In genomic region chr5:23674829-23675498, GRCm38 (mm10) we compare ENCODE assay signal across 8 mouse cellular contexts. TPM values are rescaled to one million over a fixed set of nuclear protein-coding genes. Genes with fewer than 3 reads are reported as not detected.
A peak's percentile ranks its signal among the peaks of the same experiment; 100 is the strongest.
DNase-seq lines count a peak whose midpoint lies in the region; ATAC-seq and TF ChIP-seq lines count a peak whose summit lies in the region.

No protein-coding gene starts in this region.

- no peak for TF ChIP-seq POLR2A in CH12.LX (IDR thresholded peaks at IDR 0.05; ENCODE audit: low read depth, low read length)
- no peak for TF ChIP-seq POLR2A in olfactory bulb, adult 2 months (IDR thresholded peaks at IDR 0.05; ENCODE audit: insufficient read depth, low read depth, low read length)
- no peak for TF ChIP-seq POLR2A in thymus, adult 2 months (IDR thresholded peaks at IDR 0.05; ENCODE audit: control insufficient read depth, extremely low read depth, insufficient read depth, low read length, poor library complexity)

- peak; percentile 43 for TF ChIP-seq RAD21 in CH12.LX (IDR thresholded peaks at IDR 0.05; ENCODE audit: low read depth, low read length)

- ATAC-seq in forebrain, embryonic 13.5 days = peak; percentile 76
- peak; percentile 64 for ATAC-seq in lung, embryonic 14.5 days (ENCODE audit: insufficient read depth)

- no peak for TF ChIP-seq EP300 in CH12.LX (IDR thresholded peaks at IDR 0.05; ENCODE audit: low read length)

- TF ChIP-seq CTCF in CH12.LX (conservative IDR thresholded peaks at IDR 0.05 in 1 of 2, IDR thresholded peaks at IDR 0.05 in 1 of 2; ENCODE audit: low read depth in 2 of 2, low read length in 2 of 2) = peak in 1 of 2 experiments; percentile 60; a peak in 2 of 4 replicates
- peak; percentile 33; the same call in 1 of the 2 replicates for TF ChIP-seq CTCF in lung, embryonic 14.5 days (IDR thresholded peaks at IDR 0.05; ENCODE audit: low read depth)
- 0 out of 2 replicates have a peak, but pooled peaks have one; percentile 23 for TF ChIP-seq CTCF in olfactory bulb, adult 2 months (IDR thresholded peaks at IDR 0.05; ENCODE audit: insufficient read depth, low read depth, low read length)
- peak; percentile 41; the same call in 1 of the 2 replicates for TF ChIP-seq CTCF in thymus, adult 2 months (IDR thresholded peaks at IDR 0.05; ENCODE audit: borderline replicate concordance, control insufficient read depth, extremely low read depth, insufficient read depth, low read length, poor library complexity)

- peak overlapping the region; percentile 11; the same call in 1 of the 2 replicates for H3K4me2 ChIP-seq in CH12.LX (ENCODE audit: insufficient read depth, low read depth, poor library complexity, severe bottlenecking)
- H3K4me2 ChIP-seq in forebrain, embryonic 13.5 days = peak overlapping the region; percentile 84
- H3K4me2 ChIP-seq in lung, embryonic 14.5 days = peak overlapping the region; percentile 90

- in situ Hi-C loops in CH12.LX (cut with MboI; ENCODE audit: low pct_ligation_motif_present, low pct_unique_long_range_greater_than_20kb, low sequenced_read_pairs) = no loop called here

- H3K4me3 ChIP-seq in CH12.LX (replicated peaks in 1 of 3; ENCODE audit: low read depth in 2 of 3, low read length in 2 of 3, poor library complexity in 1 of 3) = peak overlapping the region; percentile 65 to 89 (median 88)
- H3K4me3 ChIP-seq in forebrain, embryonic 13.5 days = peak overlapping the region; percentile 90
- peak overlapping the region; percentile 89 for H3K4me3 ChIP-seq in lung, embryonic 14.5 days (ENCODE audit: low read depth, low read length)
- H3K4me3 ChIP-seq in olfactory bulb, adult 2 months (ENCODE audit: insufficient read depth, low read depth, low read length) = peak overlapping the region; percentile 99
- peak overlapping the region; percentile 98 for H3K4me3 ChIP-seq in thymus, adult 2 months (ENCODE audit: control insufficient read depth, insufficient read depth, low read length)

- H3K79me2 ChIP-seq in CH12.LX (replicated peaks; ENCODE audit: control insufficient read depth, extremely low read depth, insufficient read depth, poor library complexity, severe bottlenecking) = no peaks in the 10 kb centered on the region; the same call in 1 of the 2 replicates

- intact Hi-C loops in heart, postnatal 10 days (cut with DNase I) = loop anchor here (5.0 kb wide), 1 partner anchor 82 kb away; no protein-coding TSS in a partner anchor

- no peaks in the 10 kb centered on the region for H3K9me3 ChIP-seq in CH12.LX (replicated peaks; ENCODE audit: low read length)
- H3K9me3 ChIP-seq in forebrain, embryonic 13.5 days (replicated peaks) = no peaks in the 10 kb centered on the region
- no peaks in the 10 kb centered on the region for H3K9me3 ChIP-seq in lung, embryonic 14.5 days (ENCODE audit: low read depth, low read length)

- H3K9ac ChIP-seq in CH12.LX (ENCODE audit: insufficient read depth, low read depth) = peak overlapping the region; percentile 75
- H3K9ac ChIP-seq in forebrain, embryonic 13.5 days = peak overlapping the region; percentile 83
- peak overlapping the region; percentile 80 for H3K9ac ChIP-seq in lung, embryonic 14.5 days

- dilution Hi-C loops in CH12.LX (cut with MboI; ENCODE audit: extremely low pct_ligation_motif_present, extremely low pct_unique_long_range_greater_than_20kb, low sequenced_read_pairs) = no loop called here

- no peak overlapping the region for H3K27ac ChIP-seq in CH12.LX (ENCODE audit: insufficient read depth, low read depth)
- H3K27ac ChIP-seq in forebrain, embryonic 13.5 days = peak overlapping the region; percentile 81
- H3K27ac ChIP-seq in lung, embryonic 14.5 days (ENCODE audit: low read depth) = peak overlapping the region; percentile 58; the same call in 1 of the 2 replicates
- no peak overlapping the region for H3K27ac ChIP-seq in olfactory bulb, adult 2 months (ENCODE audit: insufficient read depth, low read depth, low read length)
- H3K27ac ChIP-seq in thymus, adult 2 months (ENCODE audit: control insufficient read depth, insufficient read depth, low read length) = no peak overlapping the region

- H3K36me3 ChIP-seq in CH12.LX (replicated peaks in 1 of 2; ENCODE audit: control insufficient read depth in 1 of 2, insufficient read depth in 1 of 2, low read length in 1 of 2) = peaks cover 0 to 7% of the 10 kb centered on the region in 2 experiments
- H3K36me3 ChIP-seq in forebrain, embryonic 13.5 days (ENCODE audit: poor library complexity, severe bottlenecking) = no peaks in the 10 kb centered on the region
- H3K36me3 ChIP-seq in lung, embryonic 14.5 days (ENCODE audit: insufficient read depth) = no peaks in the 10 kb centered on the region
- no peaks in the 10 kb centered on the region for H3K36me3 ChIP-seq in thymus, adult 2 months (ENCODE audit: control insufficient read depth, insufficient read depth, low read length)

- no peaks in the 10 kb centered on the region for H3K27me3 ChIP-seq in CH12.LX (replicated peaks)
- no peaks in the 10 kb centered on the region for H3K27me3 ChIP-seq in forebrain, embryonic 13.5 days
- no peaks in the 10 kb centered on the region for H3K27me3 ChIP-seq in lung, embryonic 14.5 days (ENCODE audit: insufficient read depth, low read length)
- H3K27me3 ChIP-seq in thymus, adult 2 months (ENCODE audit: control insufficient read depth, insufficient read depth, low read length) = no peaks in the 10 kb centered on the region

- WGBS in forebrain, embryonic 13.5 days = under 1% methylated on average over 50 of the region's 61 CpGs
- 2% methylated on average over 61 of the region's 61 CpGs for WGBS in lung, embryonic 14.5 days
- under 1% methylated on average over 61 of the region's 61 CpGs for WGBS in olfactory bulb, adult 2 months
- WGBS in thymus, adult 2 months = under 1% methylated on average over 60 of the region's 61 CpGs

- peaks cover 0 to 35% of the 10 kb centered on the region in 2 experiments; a peak in 2 of 4 replicates for H3K4me1 ChIP-seq in CH12.LX (ENCODE audit: control insufficient read depth in 1 of 2, insufficient read depth in 2 of 2)
- peaks cover 17% of the 10 kb centered on the region; the same call in 1 of the 2 replicates for H3K4me1 ChIP-seq in forebrain, embryonic 13.5 days
- no peaks in the 10 kb centered on the region for H3K4me1 ChIP-seq in lung, embryonic 14.5 days (ENCODE audit: insufficient read depth)
- H3K4me1 ChIP-seq in olfactory bulb, adult 2 months (ENCODE audit: control insufficient read depth, insufficient read depth, low read length) = peaks cover 3% of the 10 kb centered on the region; the same call in 1 of the 2 replicates
- no peaks in the 10 kb centered on the region; the same call in 1 of the 2 replicates for H3K4me1 ChIP-seq in thymus, adult 2 months (replicated peaks; ENCODE audit: control insufficient read depth, insufficient read depth, low read length)

- DNase-seq in CH12.LX (ENCODE audit: extremely low read depth) = peak; percentile 33
- peak; percentile 25 for DNase-seq in c-Kit-positive CD71-negative TER-119-negative erythroid progenitor cells, embryonic 14.5 days (ENCODE audit: low read depth)
- peak; percentile 74 to 80 for DNase-seq in heart, postnatal 10 days
- peak; percentile 58 to 72 for DNase-seq in layer of hippocampus, adult 18-20 months (ENCODE audit: low spot score in 2 of 2)
- DNase-seq in lung, embryonic 14.5 days = peak; percentile 83
- peak; percentile 48 for DNase-seq in thymus, adult 2 months

TF ChIP-seq in CH12.LX, 34 proteins besides CTCF, POLR2A, EP300 and RAD21:
- no peak for TF ChIP-seq CHD2 (IDR thresholded peaks at IDR 0.05; ENCODE audit: low read length)
- TF ChIP-seq SMC3 (IDR thresholded peaks at IDR 0.05; ENCODE audit: low read depth, low read length) = peak; percentile 36
- TF ChIP-seq BHLHE40 (IDR thresholded peaks at IDR 0.05; ENCODE audit: low read depth, low read length) = peak; percentile 35; the same call in 1 of the 2 replicates
- no peak for TF ChIP-seq PAX5 (IDR thresholded peaks at IDR 0.05; ENCODE audit: low read length)
- TF ChIP-seq CHD1 (IDR thresholded peaks at IDR 0.05; ENCODE audit: low read depth, low read length) = no peak
- TF ChIP-seq IRF4 (IDR thresholded peaks at IDR 0.05; ENCODE audit: low read depth, low read length) = peak; percentile 5; the same call in 1 of the 2 replicates
- TF ChIP-seq E2F4 (IDR thresholded peaks at IDR 0.05; ENCODE audit: insufficient replicate concordance, low read depth, low read length) = no peak
- peak; percentile 64 for TF ChIP-seq NRF1 (IDR thresholded peaks at IDR 0.05; ENCODE audit: low read depth, low read length)
- TF ChIP-seq ZC3H11A (IDR thresholded peaks at IDR 0.05; ENCODE audit: low read depth, low read length) = no peak
- TF ChIP-seq UBTF (IDR thresholded peaks at IDR 0.05; ENCODE audit: low read depth, low read length) = peak; percentile 47; the same call in 1 of the 2 replicates

RNA-seq across cellular contexts. Expression of gene Srpk2, which starts 9.5 kb away (rescaled TPM):
- total RNA-seq in CH12.LX (2012; rRNA removed) (17.4 and 20.6 TPM in 2 replicates), CH12.LX (2014; rRNA removed) (23.3 and 25.4 TPM in 2 replicates)
- polyA plus RNA-seq in CH12.LX (2012; ENCODE audit: insufficient read length, low read depth) = 31.1 and 31.2 TPM in 2 replicates
- polyA plus RNA-seq in forebrain, embryonic 13.5 days (2015; fragmentation: Nextera tagmentation; extraction: Ambion mirVana) = 89.5 and 92.8 TPM in 2 replicates
- total RNA-seq in heart, postnatal 10 days (2021) = 10 to 100 TPM; 48.6 to 53.2 TPM
- 100 to 1,000 TPM; 142 to 148 TPM for total RNA-seq in layer of hippocampus, adult 18-20 months (2021)
- polyA plus RNA-seq in lung, embryonic 14.5 days (2014; fragmentation: Nextera tagmentation; extraction: Ambion mirVana) = 49.2 and 50.2 TPM in 2 replicates
- 166 TPM in 1 of 2 replicates, not detected in the other for polyA plus RNA-seq in olfactory bulb, adult 2 months (2012; ENCODE audit: insufficient read depth, insufficient read length, low replicate concordance, missing spikeins)
- 12.3 and 13.8 TPM in 2 replicates for polyA plus RNA-seq in thymus, adult 2 months (2012; rRNA removed)

Comparison
In these comparisons a context has a peak if more than half of its experiments do, and no peak if none do; other contexts are left out.
1. DNase-seq: peak in every context shown above with its lines; median percentile 83 in lung, embryonic 14.5 days; 77 in heart, postnatal 10 days; 65 in layer of hippocampus, adult 18-20 months; 48 in thymus, adult 2 months; 33 in CH12.LX; 25 in c-Kit-positive CD71-negative TER-119-negative erythroid progenitor cells, embryonic 14.5 days.
2. H3K27ac ChIP-seq: peak in forebrain, embryonic 13.5 days (single experiment) and lung, embryonic 14.5 days (single experiment); none in CH12.LX (single experiment), olfactory bulb, adult 2 months (single experiment) and thymus, adult 2 months (single experiment).
3. H3K4me2 ChIP-seq: peak in every context shown above with its lines; median percentile 90 in lung, embryonic 14.5 days; 84 in forebrain, embryonic 13.5 days; 11 in CH12.LX.
4. Peak in every context shown above with its lines, with median percentiles within 50 percentile points of each other: H3K4me3 ChIP-seq and H3K9ac ChIP-seq.